Mouse (Mus musculus) cerebellum, adult 2 months (tissue): ENCODE measurements around the gene Nhlrc4.

ENCODE experiments used
- CTCF ChIP-seq: fragments of 200-500 bp; IDR thresholded peaks from 2 replicates; pipeline ENCODE4 v1.5.1; 2011; ENCODE audit warnings: low read depth, mild to moderate bottlenecking, control low read depth, low read length, moderate library complexity, borderline replicate concordance; ENCODE audit not compliant: insufficient read depth
- POLR2A ChIP-seq: fragments of 200-500 bp; IDR thresholded peaks from 2 replicates; pipeline ENCODE4 v1.6.1; 2011; ENCODE audit warnings: low read length, control low read depth, borderline replicate concordance; ENCODE audit not compliant: insufficient read depth

GRCm38 (mm10) chr17:25919786-25920642 lies 24.7 kb downstream of the Nhlrc4 start:
- no peak for TF ChIP-seq CTCF
- TF ChIP-seq POLR2A = peak; percentile 68; the same call in 1 of the 2 replicates
